Mouse (Mus musculus) heart, embryonic 13.5 days (tissue): ENCODE measurements around the gene Cdh23. TPM values are rescaled to one million over a fixed set of nuclear protein-coding genes. Genes with fewer than 3 reads are reported as not detected.

ENCODE experiments used
- ATAC-seq: fragments of 200-750 bp; cut with Nextera tagmentation; 2 replicates; pipeline ENCODE4 v1.8.0; 2017; ENCODE audit warnings: moderate TSS enrichment; ENCODE audit not compliant: insufficient number of reproducible peaks, low FRiP score, low TSS enrichment; ENCODE audit errors: extremely low read depth
- H3K27ac ChIP-seq: fragments of 300-500 bp; sonication (generic); replicated peaks from 2 replicates; pipeline ENCODE4 v1.5.1; 2015; ENCODE audit warnings: moderate library complexity, mild to moderate bottlenecking, inconsistent platforms
- H3K27me3 ChIP-seq: fragments of 300-500 bp; sonication (generic); replicated peaks from 2 replicates; pipeline ENCODE4 v1.6.1; 2015; ENCODE audit warnings: mild to moderate bottlenecking, inconsistent platforms
- H3K36me3 ChIP-seq: fragments of 300-500 bp; sonication (generic); 2 replicates; pipeline ENCODE4 v1.6.1; 2015; ENCODE audit warnings: mild to moderate bottlenecking, inconsistent platforms
- H3K4me1 ChIP-seq: fragments of 300-500 bp; sonication (generic); 2 replicates; pipeline ENCODE4 v1.6.1; 2015; ENCODE audit warnings: inconsistent platforms
- H3K4me2 ChIP-seq: fragments of 300-500 bp; sonication (generic); 2 replicates; pipeline ENCODE4 v1.6.1; 2015; ENCODE audit warnings: inconsistent platforms, mild to moderate bottlenecking, moderate library complexity
- H3K4me3 ChIP-seq: fragments of 300-500 bp; sonication (generic); 2 replicates; pipeline ENCODE4 v1.5.1; 2015; ENCODE audit warnings: moderate library complexity, mild to moderate bottlenecking, inconsistent platforms
- H3K9ac ChIP-seq: fragments of 300-500 bp; sonication (generic); 2 replicates; pipeline ENCODE4 v1.6.1; 2015; ENCODE audit warnings: inconsistent platforms, mild to moderate bottlenecking, moderate library complexity
- H3K9me3 ChIP-seq: fragments of 300-500 bp; sonication (generic); 2 replicates; pipeline ENCODE4 v1.6.1; 2016; ENCODE audit warnings: inconsistent platforms
- WGBS: fragments of 180-500 bp; shearing (Covaris S2); methylation state at CpG from one replicate; pipeline ENCODE4 v1.1.7; 2015; ENCODE audit warnings: mixed read lengths; 5-methylcytosine and 5-hydroxymethylcytosine counted together
- polyA plus RNA-seq: library from polyadenylated mRNA; unstranded; fragments of >200 nt; fragmentation: Nextera tagmentation; extraction: Ambion mirVana; gene quantifications from 2 replicates; pipeline ENCODE4 v1.2.1, GENCODE M21; 2015

The Cdh23 gene
- polyA plus RNA-seq, 1 experiment from 2014 or later = 0.27 TPM

- WGBS = 74% methylated on average over 4 of the region's 4 CpGs
- H3K4me3 ChIP-seq = no peak overlapping the region
- no peak overlapping the region for H3K4me2 ChIP-seq
- peaks cover 39% of the 10 kb centered on the region for H3K27me3 ChIP-seq
- no peaks in the 10 kb centered on the region for H3K36me3 ChIP-seq
- H3K27ac ChIP-seq = no peak overlapping the region
- no peak overlapping the region for H3K9ac ChIP-seq
- no peaks in the 10 kb centered on the region for H3K4me1 ChIP-seq
- ATAC-seq = no peak
- H3K9me3 ChIP-seq = no peaks in the 10 kb centered on the region
Measured at GRCm38 (mm10) chr10:60677319-60677718, 19.0 kb downstream of the Cdh23 start.

- Histone ChIP-seq H3K4me3 (no peak overlapping the region), H3K27ac (no peak overlapping the region), H3K4me1 (no peaks in the 10 kb centered on the region), H3K9me3 (no peaks in the 10 kb centered on the region), H3K4me2 (no peak overlapping the region), H3K36me3 (no peaks in the 10 kb centered on the region), H3K27me3 (no peaks in the 10 kb centered on the region; the same call in 1 of the 2 replicates), H3K9ac (no peak overlapping the region)
- 54% methylated on average over 8 of the region's 8 CpGs for WGBS
- no peak for ATAC-seq
Measured at GRCm38 (mm10) chr10:60670166-60670565, 26.1 kb downstream of the Cdh23 start.

GRCm38 (mm10) chr10:60668591-60668990, 27.7 kb downstream of the Cdh23 start:
- no peaks in the 10 kb centered on the region for H3K36me3 ChIP-seq
- no peak for ATAC-seq

GRCm38 (mm10) chr10:60660986-60661385, 35.3 kb downstream of the Cdh23 start:
- peaks cover 10% of the 10 kb centered on the region; the same call in 1 of the 2 replicates for H3K27me3 ChIP-seq
- ATAC-seq = no peak
- WGBS = 67% methylated on average over 9 of the region's 9 CpGs
- no peaks in the 10 kb centered on the region for H3K9me3 ChIP-seq
- H3K4me3 ChIP-seq = no peak overlapping the region
- no peaks in the 10 kb centered on the region for H3K4me1 ChIP-seq
- no peak overlapping the region for H3K4me2 ChIP-seq
- H3K36me3 ChIP-seq = no peaks in the 10 kb centered on the region
- H3K9ac ChIP-seq = no peak overlapping the region
- H3K27ac ChIP-seq = no peak overlapping the region

More at GRCm38 (mm10) chr10:60668591-60668990, 27.7 kb downstream of the Cdh23 start:
- WGBS = 66% methylated on average over 3 of the region's 3 CpGs
- Histone ChIP-seq H3K4me3 (no peak overlapping the region), H3K4me1 (no peaks in the 10 kb centered on the region), H3K27ac (no peak overlapping the region), H3K9me3 (no peaks in the 10 kb centered on the region), H3K27me3 (no peaks in the 10 kb centered on the region; the same call in 1 of the 2 replicates), H3K4me2 (no peak overlapping the region), H3K9ac (no peak overlapping the region)

- Histone ChIP-seq H3K36me3 (no peaks in the 10 kb centered on the region), H3K27me3 (peaks cover 15% of the 10 kb centered on the region), H3K9me3 (no peaks in the 10 kb centered on the region), H3K4me2 (no peak overlapping the region), H3K4me1 (peaks cover 4% of the 10 kb centered on the region; the same call in 1 of the 2 replicates), H3K9ac (no peak overlapping the region), H3K27ac (no peak overlapping the region), H3K4me3 (no peak overlapping the region)
- ATAC-seq = no peak
- WGBS = 36% methylated on average over 15 of the region's 15 CpGs
Measured at GRCm38 (mm10) chr10:60659450-60660020, 36.8 kb downstream of the Cdh23 start.

GRCm38 (mm10) chr10:60658176-60658575, 38.1 kb downstream of the Cdh23 start:
- ATAC-seq = no peak
- no peaks in the 10 kb centered on the region for H3K9me3 ChIP-seq
- H3K4me2 ChIP-seq = no peak overlapping the region
- peaks cover 15% of the 10 kb centered on the region for H3K27me3 ChIP-seq
- no peak overlapping the region for H3K9ac ChIP-seq
- no peak overlapping the region for H3K27ac ChIP-seq
- 73% methylated on average over 10 of the region's 10 CpGs for WGBS
- peaks cover 4% of the 10 kb centered on the region; the same call in 1 of the 2 replicates for H3K4me1 ChIP-seq
- no peaks in the 10 kb centered on the region for H3K36me3 ChIP-seq
- H3K4me3 ChIP-seq = no peak overlapping the region

GRCm38 (mm10) chr10:60653675-60654074, 42.6 kb downstream of the Cdh23 start:
- Histone ChIP-seq H3K9ac (no peak overlapping the region), H3K4me1 (peaks cover 4% of the 10 kb centered on the region; the same call in 1 of the 2 replicates), H3K36me3 (no peaks in the 10 kb centered on the region), H3K27ac (no peak overlapping the region), H3K27me3 (peaks cover 15% of the 10 kb centered on the region), H3K4me2 (no peak overlapping the region), H3K4me3 (no peak overlapping the region), H3K9me3 (no peaks in the 10 kb centered on the region)
- 79% methylated on average over 4 of the region's 4 CpGs for WGBS
- no peak for ATAC-seq

GRCm38 (mm10) chr10:60653106-60653505, 43.2 kb downstream of the Cdh23 start:
- no peak overlapping the region for H3K9ac ChIP-seq
- H3K4me2 ChIP-seq = no peak overlapping the region
- H3K27me3 ChIP-seq = peaks cover 15% of the 10 kb centered on the region
- 88% methylated on average over 10 of the region's 10 CpGs for WGBS
- H3K4me3 ChIP-seq = no peak overlapping the region
- H3K9me3 ChIP-seq = no peaks in the 10 kb centered on the region
- no peak for ATAC-seq
- no peak overlapping the region for H3K27ac ChIP-seq
- H3K4me1 ChIP-seq = peaks cover 4% of the 10 kb centered on the region; the same call in 1 of the 2 replicates
- no peaks in the 10 kb centered on the region for H3K36me3 ChIP-seq

- H3K9ac ChIP-seq = no peak overlapping the region
- no peak overlapping the region for H3K4me2 ChIP-seq
- 0 out of 2 replicates have a peak, but pooled peaks cover 12% of the 10 kb centered on the region for H3K27me3 ChIP-seq
- no peaks in the 10 kb centered on the region for H3K4me1 ChIP-seq
- H3K36me3 ChIP-seq = no peaks in the 10 kb centered on the region
- WGBS = 54% methylated on average over 14 of the region's 14 CpGs
- no peak overlapping the region for H3K27ac ChIP-seq
- H3K9me3 ChIP-seq = no peaks in the 10 kb centered on the region
- no peak overlapping the region for H3K4me3 ChIP-seq
- ATAC-seq = no peak
Measured at GRCm38 (mm10) chr10:60644079-60644641, 52.1 kb downstream of the Cdh23 start.

GRCm38 (mm10) chr10:60639291-60639690, 57.0 kb downstream of the Cdh23 start:
- Histone ChIP-seq H3K36me3 (no peaks in the 10 kb centered on the region), H3K9me3 (no peaks in the 10 kb centered on the region), H3K9ac (no peak overlapping the region), H3K27me3 (peaks cover 21% of the 10 kb centered on the region; the same call in 1 of the 2 replicates), H3K4me3 (no peak overlapping the region), H3K27ac (no peak overlapping the region), H3K4me2 (no peak overlapping the region), H3K4me1 (0 out of 2 replicates have a peak, but pooled peaks cover 1% of the 10 kb centered on the region)
- WGBS = 54% methylated on average over 9 of the region's 9 CpGs
- no peak for ATAC-seq

GRCm38 (mm10) chr10:60635568-60636295, 60.6 kb downstream of the Cdh23 start:
- Histone ChIP-seq H3K4me2 (0 out of 2 replicates have a peak overlapping the region, but pooled peaks have one; percentile 11), H3K4me1 (0 out of 2 replicates have a peak, but pooled peaks cover 3% of the 10 kb centered on the region)
- no peak for ATAC-seq

More at GRCm38 (mm10) chr10:60635568-60636295, 60.6 kb downstream of the Cdh23 start:
- WGBS = 24% methylated on average over 13 of the region's 13 CpGs
- no peak overlapping the region for H3K4me3 ChIP-seq
- no peak overlapping the region for H3K27ac ChIP-seq
- H3K9me3 ChIP-seq = no peaks in the 10 kb centered on the region
- no peaks in the 10 kb centered on the region for H3K36me3 ChIP-seq
- H3K9ac ChIP-seq = no peak overlapping the region
- peaks cover 21% of the 10 kb centered on the region; the same call in 1 of the 2 replicates for H3K27me3 ChIP-seq
